ENCODE assay signal across 12 mouse cellular contexts in genomic region chr9:66586533-66586932, GRCm38 (mm10). TPM values are rescaled to one million over a fixed set of nuclear protein-coding genes. Genes with fewer than 3 reads are reported as not detected.
DNase-seq lines count a peak whose midpoint lies in the region; ATAC-seq and TF ChIP-seq lines count a peak whose summit lies in the region.
"Had no signal": no experiment of that assay in that cellular context is flagged by ENCODE, and none has a peak within 500 bp of the region (broad histone marks: within the 10 kb centered on the region; RNA-seq: fewer than 3 reads in every experiment).

No protein-coding gene starts in this region.

- no peak overlapping the region for H3K9ac ChIP-seq in midbrain, postnatal 0 days (replicated peaks; ENCODE audit: low read length, poor library complexity, severe bottlenecking)
- H3K9ac ChIP-seq in forebrain, embryonic 12.5 days = no peak overlapping the region

- 39% methylated on average over 1 of the region's 1 CpGs for WGBS in midbrain, postnatal 0 days
- 73% methylated on average over 1 of the region's 1 CpGs for WGBS in midbrain, embryonic 10.5 days
- WGBS in forebrain, embryonic 12.5 days = 63% methylated on average over 1 of the region's 1 CpGs

- ATAC-seq in midbrain, postnatal 0 days (ENCODE audit: low FRiP score) = no peak
- peak; percentile 58; the same call in 1 of the 2 replicates for ATAC-seq in neutrophil, adult 5-6 weeks (ENCODE audit: extremely low read depth, insufficient number of reproducible peaks, low FRiP score, poor library complexity, severe bottlenecking)
- no peak for ATAC-seq in forebrain, embryonic 12.5 days (ENCODE audit: low FRiP score)
- ATAC-seq: lung, postnatal 0 days had no signal

- no peak overlapping the region for H3K27ac ChIP-seq in midbrain, postnatal 0 days (ENCODE audit: low read depth, low read length)
- H3K27ac ChIP-seq in midbrain, embryonic 10.5 days (replicated peaks) = no peak overlapping the region
- H3K27ac ChIP-seq in forebrain, embryonic 12.5 days = no peak overlapping the region
- H3K27ac ChIP-seq: heart, embryonic 10.5 days had no signal

- H3K4me1 ChIP-seq in midbrain, postnatal 0 days (ENCODE audit: insufficient read depth, low read length) = peaks cover 7% of the 10 kb centered on the region; the same call in 1 of the 2 replicates
- peaks cover 43% of the 10 kb centered on the region for H3K4me1 ChIP-seq in midbrain, embryonic 10.5 days
- H3K4me1 ChIP-seq in forebrain, embryonic 12.5 days = peaks cover 31% of the 10 kb centered on the region

- no peaks in the 10 kb centered on the region for H3K36me3 ChIP-seq in midbrain, postnatal 0 days (ENCODE audit: insufficient read depth, low read length)
- peaks cover 10% of the 10 kb centered on the region for H3K36me3 ChIP-seq in midbrain, embryonic 10.5 days
- no peaks in the 10 kb centered on the region for H3K36me3 ChIP-seq in forebrain, embryonic 12.5 days (replicated peaks)

- TF ChIP-seq CTCF in midbrain, postnatal 0 days (IDR thresholded peaks at IDR 0.05) = no peak

- H3K9me3 ChIP-seq in midbrain, postnatal 0 days (ENCODE audit: low read length) = no peaks in the 10 kb centered on the region
- H3K9me3 ChIP-seq in midbrain, embryonic 10.5 days (replicated peaks) = no peaks in the 10 kb centered on the region
- H3K9me3 ChIP-seq in forebrain, embryonic 12.5 days = no peaks in the 10 kb centered on the region
- H3K9me3 ChIP-seq: heart, embryonic 10.5 days had no signal

- no peak overlapping the region for H3K4me2 ChIP-seq in midbrain, postnatal 0 days (ENCODE audit: low read depth, low read length, poor library complexity, severe bottlenecking)
- H3K4me2 ChIP-seq in forebrain, embryonic 12.5 days = no peak overlapping the region

- no peaks in the 10 kb centered on the region for H3K27me3 ChIP-seq in midbrain, postnatal 0 days (ENCODE audit: insufficient read depth, low read length)
- H3K27me3 ChIP-seq in midbrain, embryonic 10.5 days (ENCODE audit: low read depth, poor library complexity, severe bottlenecking) = no peaks in the 10 kb centered on the region
- no peaks in the 10 kb centered on the region for H3K27me3 ChIP-seq in forebrain, embryonic 12.5 days

- H3K4me3 ChIP-seq in midbrain, postnatal 0 days (ENCODE audit: low read depth, low read length) = no peak overlapping the region
- no peak overlapping the region for H3K4me3 ChIP-seq in midbrain, embryonic 10.5 days
- no peak overlapping the region for H3K4me3 ChIP-seq in forebrain, embryonic 12.5 days (replicated peaks)
- H3K4me3 ChIP-seq: erythroblast, embryonic 14.5 days; heart, embryonic 10.5 days; myocyte had no signal

- DNase-seq in midbrain, postnatal 0 days (ENCODE audit: low spot score) = peak; percentile 21
- no peak for DNase-seq in midbrain, embryonic 10.5 days (ENCODE audit: low spot score)
- peak; percentile 37 for DNase-seq in MEL-GATA-1-ER (ENCODE audit: extremely low read depth, low read depth)
- DNase-seq in cerebellum, adult 9-11 months = peak; percentile 94
- DNase-seq in layer of hippocampus, adult 11-12 months (ENCODE audit: low spot score) = no peak
- DNase-seq: kidney, adult 9 months had no signal

RNA-seq across cellular contexts. Expression of gene Usp3, which starts 6.4 kb away (rescaled TPM):
- 23.4 and 30.0 TPM in 2 replicates for total RNA-seq in midbrain, postnatal 0 days (2014; rRNA removed)
- 33.7 and 39.9 TPM in 2 replicates for polyA plus RNA-seq in midbrain, postnatal 0 days (2015; fragmentation: Nextera tagmentation; extraction: Ambion mirVana)
- polyA plus RNA-seq in midbrain, embryonic 10.5 days (2016; fragmentation: Nextera tagmentation; extraction: Ambion mirVana) = 88.1 and 103 TPM in 2 replicates
- total RNA-seq in neutrophil, adult 5-6 weeks (2017) = 95.1 and 127 TPM in 2 replicates
- polyA plus RNA-seq in forebrain, embryonic 12.5 days (2016; fragmentation: Nextera tagmentation; extraction: Ambion mirVana) = 121 and 122 TPM in 2 replicates

Comparison
In these comparisons a context has a peak if more than half of its experiments do, and no peak if none do; other contexts are left out.
1. DNase-seq: peak in midbrain, postnatal 0 days (single experiment), MEL-GATA-1-ER (single experiment) and cerebellum, adult 9-11 months (single experiment); none in midbrain, embryonic 10.5 days (single experiment) and layer of hippocampus, adult 11-12 months (single experiment).